Mouse (Mus musculus): ENCODE measurements around the gene Gxylt2.

DNA sequence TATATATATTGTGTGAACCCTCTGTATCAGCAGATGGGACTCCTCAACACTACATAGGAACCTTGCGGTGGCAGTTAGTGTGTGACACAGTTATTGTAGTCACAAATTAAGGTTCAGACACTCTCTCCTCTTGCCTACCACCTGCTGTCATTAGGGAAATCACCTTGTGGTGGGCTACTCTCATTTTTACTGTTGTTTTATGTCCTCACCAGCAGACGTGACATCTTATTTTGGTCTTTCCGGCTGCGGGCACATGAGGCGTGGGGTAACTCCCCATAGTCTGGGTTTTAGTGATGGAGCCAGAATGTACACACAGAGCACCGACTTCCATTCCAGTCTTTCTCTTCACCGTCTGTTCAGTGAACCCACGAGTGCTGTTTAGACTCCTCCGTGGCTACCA, 102.7 kb downstream of the Gxylt2 start:
- TF ChIP-seq CTCF (IDR thresholded peaks at IDR 0.05; ENCODE audit: low read depth, low read length) (no peak), POLR2AphosphoS5 (IDR thresholded peaks at IDR 0.05; ENCODE audit: insufficient replicate concordance, low read depth, low read length) (no peak), GATA1 (IDR thresholded peaks at IDR 0.05; ENCODE audit: borderline replicate concordance, low read length) (no peak), GATA2 (IDR thresholded peaks at IDR 0.05; ENCODE audit: borderline replicate concordance, low read depth, low read length) (no peak), TAL1 (conservative IDR thresholded peaks at IDR 0.05; ENCODE audit: low read depth, low read length) (no peak)
